Mouse (Mus musculus) ES-Bruce4 (cell line): ENCODE results near the gene Tulp1.

Source experiments
- CTCF ChIP-seq: IDR thresholded peaks from one replicate; pipeline ENCODE4 v1.8.1; 2011; ENCODE audit warnings: low read depth, low read length
- EP300 ChIP-seq: IDR thresholded peaks from 2 replicates; pipeline ENCODE4 v1.6.1; 2011; ENCODE audit warnings: low read depth, low read length; ENCODE audit not compliant: insufficient read depth
- POLR2A ChIP-seq: IDR thresholded peaks from one replicate; pipeline ENCODE4 v1.8.1; 2011; ENCODE audit warnings: low read length; ENCODE audit not compliant: insufficient read depth

DNA sequence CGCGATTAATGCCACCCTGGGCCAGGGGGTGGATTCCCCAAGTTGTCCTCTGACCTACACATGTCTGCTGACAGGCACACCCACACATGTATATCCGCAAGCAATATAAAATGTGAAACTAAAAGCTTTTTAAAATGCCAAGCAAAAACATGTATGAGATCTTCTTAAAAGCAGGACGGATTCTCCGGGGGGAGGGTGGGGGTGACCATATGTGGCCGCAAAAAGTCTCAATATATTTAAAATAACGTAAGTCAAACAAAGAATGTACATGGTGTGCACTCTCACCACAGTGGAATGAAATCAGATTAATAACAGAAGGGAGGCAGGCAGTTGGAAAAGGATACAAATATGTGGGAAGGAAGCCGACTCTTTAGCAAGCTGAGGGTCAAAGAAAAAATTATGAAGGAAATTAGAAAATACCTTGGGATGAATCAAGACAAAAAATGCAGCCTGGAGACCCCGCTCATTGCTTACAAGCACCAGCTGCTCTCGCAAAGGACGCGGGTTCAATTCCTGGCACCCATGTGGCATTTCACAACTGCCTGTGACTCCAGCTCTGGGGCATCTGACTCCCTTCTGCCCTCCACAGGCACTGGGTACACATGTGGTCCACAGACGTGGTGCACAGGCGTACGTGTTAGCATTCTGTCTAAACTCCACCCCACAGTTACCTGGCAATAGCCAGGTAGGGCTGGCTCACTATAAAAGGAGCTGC lies 29.2 kb upstream of the Tulp1 start:
- no peak for TF ChIP-seq POLR2A
- TF ChIP-seq EP300: no peak
- TF ChIP-seq CTCF: no peak
